Mouse (Mus musculus) heart, postnatal 14 days (tissue): ENCODE measurements around the gene Chn2. TPM values are rescaled to one million over a fixed set of nuclear protein-coding genes. Genes with fewer than 3 reads are reported as not detected.

Experiments
- DNase-seq, 2 experiments: peaks; one replicate each; pipeline ENCODE4 v3.0.0; 2021 to 2022
- intact Hi-C: fragments of 180-260 bp; cut with DNase I; formaldehyde crosslinking; loops from one replicate; pipeline ENCODE4 v1.15.1; 2025
- total RNA-seq, 2 experiments: library from RNA; stranded (reverse); gene quantifications; 2 replicates each; pipeline ENCODE4 v1.2.3; 2021

Chn2 gene
- total RNA-seq, 2 experiments from 2014 or later = 3.7 to 4.3 TPM

- DNase-seq = no peak
- intact Hi-C loops = no loop called here
These were observed 180.8 kb downstream of the Chn2 start for GRCm38 (mm10) chr6:54220124-54220523.

DNA sequence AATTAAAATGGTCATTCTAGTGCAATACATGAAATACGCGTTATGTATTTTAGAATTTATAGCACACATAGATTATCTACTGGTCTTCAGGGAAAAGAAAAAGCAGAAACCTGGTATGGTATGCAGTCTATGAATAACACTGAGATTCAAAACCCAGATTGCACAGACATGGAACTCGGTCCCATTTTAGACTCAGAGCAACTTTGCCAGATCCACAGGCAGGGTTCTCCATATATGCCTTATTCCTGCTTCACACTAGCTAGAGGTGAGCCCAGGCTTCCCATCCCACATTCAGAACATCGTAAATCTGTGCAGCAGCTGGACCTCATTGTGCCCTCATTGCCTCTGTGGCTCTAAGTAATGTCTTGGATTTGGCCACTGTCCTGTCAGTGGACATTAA, 184.2 kb downstream of the Chn2 start:
- DNase-seq = no peak
- intact Hi-C loops = no loop called here

- DNase-seq = no peak
- intact Hi-C loops = no loop called here
These were observed 185.0 kb downstream of the Chn2 start for GRCm38 (mm10) chr6:54224325-54224724.

- intact Hi-C loops = loop anchor here (5.0 kb wide), 3 partner anchors 268 to 443 kb away; no protein-coding TSS in a partner anchor
- no peak for DNase-seq
These were observed 186.0 kb downstream of the Chn2 start for GRCm38 (mm10) chr6:54225327-54225726.

DNA sequence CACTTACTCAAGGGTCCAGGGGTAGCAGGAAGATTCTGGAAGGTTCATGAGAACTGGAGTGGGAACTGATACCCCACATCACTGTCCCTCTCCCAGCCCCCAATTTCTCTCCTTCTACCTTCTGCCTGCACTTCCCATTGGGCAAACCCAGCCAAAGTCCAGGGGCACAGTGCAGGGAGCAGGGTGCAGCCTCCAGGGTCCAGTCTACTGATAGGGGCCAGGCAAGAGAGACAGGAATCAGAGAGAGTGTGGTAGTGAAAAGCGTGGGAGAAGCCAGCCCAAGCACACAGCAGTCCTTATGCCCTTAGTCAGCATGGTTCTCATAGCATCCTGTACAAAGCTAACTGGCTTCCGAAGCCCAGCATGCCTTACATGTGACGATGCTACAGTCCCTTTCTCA, 187.7 kb downstream of the Chn2 start:
- intact Hi-C loops = loop anchor here (5.0 kb wide), 3 partner anchors 270 to 445 kb away; no protein-coding TSS in a partner anchor
- no peak for DNase-seq

GRCm38 (mm10) chr6:54228421-54228820, 189.1 kb downstream of the Chn2 start:
- intact Hi-C loops = loop anchor here (1.0 to 5.0 kb wide), 4 partner anchors 194 to 446 kb away; no protein-coding TSS in a partner anchor
- DNase-seq = no peak

DNA sequence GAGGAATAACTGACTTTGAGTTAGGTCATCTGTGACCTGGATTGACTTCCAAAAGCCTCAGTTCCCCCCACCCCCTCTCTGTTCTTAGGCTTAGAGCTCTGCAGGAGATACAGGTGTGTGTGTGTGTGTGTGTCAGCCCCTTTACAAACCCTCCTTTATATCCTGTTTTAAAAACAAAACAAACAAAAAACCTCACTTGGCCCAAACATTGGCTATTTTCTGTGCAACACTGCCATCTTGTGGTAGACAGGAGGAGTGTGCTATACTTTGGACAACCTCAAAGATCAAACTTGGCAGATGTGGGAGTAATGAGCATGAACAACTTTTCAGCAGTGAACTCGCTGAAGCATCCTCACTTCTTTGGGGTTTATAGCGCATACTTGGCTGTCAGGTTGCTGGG, 189.5 kb downstream of the Chn2 start:
- DNase-seq = peak; percentile 52 to 65
- intact Hi-C loops = loop anchor here (1.0 to 5.0 kb wide), 4 partner anchors 195 to 447 kb away; no protein-coding TSS in a partner anchor

- DNase-seq = no peak
- intact Hi-C loops = no loop called here
These were observed 192.6 kb downstream of the Chn2 start for GRCm38 (mm10) chr6:54231769-54232558.

DNA sequence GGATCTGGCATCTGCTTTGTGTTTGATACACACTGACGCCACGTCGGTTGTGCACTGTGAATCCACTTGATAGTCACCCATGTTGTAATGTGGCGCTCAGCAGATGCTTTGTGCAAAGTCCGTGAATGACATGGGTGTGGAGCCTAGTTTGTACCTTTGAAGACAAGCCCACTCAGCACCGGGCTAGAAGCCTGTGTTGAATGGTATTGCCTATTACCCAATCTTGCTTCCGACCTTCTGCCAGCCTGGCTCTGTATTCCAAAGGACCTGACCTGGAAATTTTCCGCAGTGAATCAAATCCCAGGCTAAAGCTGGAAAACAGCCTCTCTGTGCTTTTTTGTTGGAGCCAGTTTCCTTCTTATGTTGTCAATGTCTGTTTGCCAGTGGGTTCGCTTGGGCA, 197.1 kb downstream of the Chn2 start:
- no peak for DNase-seq
- intact Hi-C loops = no loop called here

DNA sequence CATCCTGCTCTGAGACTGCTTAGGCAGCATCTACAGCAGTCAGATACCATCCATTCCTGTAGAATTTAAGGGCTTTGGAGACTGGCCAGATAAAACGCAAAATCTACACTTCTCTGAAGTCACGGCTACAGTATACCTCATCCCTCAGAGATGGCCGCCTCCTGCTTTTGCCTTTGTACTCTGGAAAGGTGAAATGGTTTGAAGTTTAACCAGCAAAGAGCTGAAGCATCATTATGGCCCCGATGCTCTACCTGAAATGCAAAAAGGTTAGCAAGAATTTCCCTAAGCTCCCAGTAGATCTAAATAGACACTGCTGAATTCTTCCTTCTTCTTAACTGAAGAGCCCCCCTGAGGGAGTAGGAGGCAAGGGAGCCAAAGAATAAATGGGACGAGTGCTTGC, 202.4 kb downstream of the Chn2 start:
- no peak for DNase-seq
- intact Hi-C loops = no loop called here

GRCm38 (mm10) chr6:54242286-54242685, 202.9 kb downstream of the Chn2 start:
- intact Hi-C loops = no loop called here
- DNase-seq = no peak

- intact Hi-C loops = no loop called here
- DNase-seq = no peak
These were observed 209.2 kb downstream of the Chn2 start for GRCm38 (mm10) chr6:54248354-54249252.

DNA sequence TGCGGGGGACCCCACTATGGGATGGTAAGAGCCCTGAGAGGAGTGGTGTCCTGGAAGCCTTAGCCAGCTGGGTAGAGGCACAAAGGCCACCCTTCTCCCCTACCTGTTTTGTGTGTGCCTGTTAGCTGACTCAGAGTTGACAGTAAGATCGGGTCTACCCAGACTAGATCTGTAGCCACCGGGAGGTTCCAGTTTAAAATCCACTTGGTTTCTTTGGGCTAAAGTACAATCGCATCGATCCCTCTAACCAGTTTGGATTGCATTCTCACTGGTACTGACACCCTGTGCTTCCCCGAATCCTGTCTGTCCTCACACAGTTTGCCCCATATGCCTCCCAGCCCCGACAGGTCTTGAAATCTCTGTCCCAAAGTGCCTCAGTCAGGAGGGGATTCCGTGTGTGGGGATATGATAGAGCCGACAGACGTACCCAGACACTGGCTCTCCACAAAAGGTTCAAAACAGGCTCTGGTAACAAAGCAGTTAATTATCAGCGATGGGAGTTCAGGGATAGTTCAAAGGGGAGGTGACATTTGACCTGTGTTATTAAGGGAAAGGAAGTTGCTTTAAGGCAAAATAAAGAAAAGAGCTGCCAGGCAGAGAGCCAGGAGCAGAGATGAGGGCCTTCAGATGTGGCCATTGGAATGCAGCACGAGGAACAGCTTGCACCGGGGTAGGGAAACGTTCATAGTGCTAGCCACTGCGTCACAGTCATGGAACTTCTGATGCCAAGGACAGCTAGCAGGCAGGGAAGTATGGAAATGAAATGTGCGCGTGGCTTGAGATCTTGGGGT, 212.2 kb downstream of the Chn2 start:
- DNase-seq = no peak
- intact Hi-C loops = no loop called here

DNA sequence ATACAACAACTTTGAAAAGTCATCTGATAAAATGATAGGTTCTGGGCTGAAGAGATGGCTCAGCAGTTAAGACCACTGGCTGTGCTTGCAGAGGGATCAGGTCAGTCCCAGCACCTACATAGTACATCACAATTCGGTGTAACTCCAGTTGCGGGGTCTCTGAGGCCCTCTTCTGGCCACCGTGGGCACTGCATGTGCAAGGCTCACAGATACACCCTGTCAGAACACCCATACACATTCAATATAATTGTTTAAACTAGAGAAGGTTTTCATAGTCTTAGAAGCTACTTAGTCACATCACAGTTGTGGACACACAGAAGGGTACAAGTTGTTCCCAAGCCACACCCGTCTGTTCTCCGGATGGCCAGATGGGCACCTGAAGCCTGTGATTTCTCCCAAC, 213.9 kb downstream of the Chn2 start:
- intact Hi-C loops = no loop called here
- DNase-seq = peak in 1 of 2 experiments; percentile 37

- DNase-seq = no peak
- intact Hi-C loops = no loop called here
These were observed 214.5 kb downstream of the Chn2 start for GRCm38 (mm10) chr6:54253881-54254280.

DNA sequence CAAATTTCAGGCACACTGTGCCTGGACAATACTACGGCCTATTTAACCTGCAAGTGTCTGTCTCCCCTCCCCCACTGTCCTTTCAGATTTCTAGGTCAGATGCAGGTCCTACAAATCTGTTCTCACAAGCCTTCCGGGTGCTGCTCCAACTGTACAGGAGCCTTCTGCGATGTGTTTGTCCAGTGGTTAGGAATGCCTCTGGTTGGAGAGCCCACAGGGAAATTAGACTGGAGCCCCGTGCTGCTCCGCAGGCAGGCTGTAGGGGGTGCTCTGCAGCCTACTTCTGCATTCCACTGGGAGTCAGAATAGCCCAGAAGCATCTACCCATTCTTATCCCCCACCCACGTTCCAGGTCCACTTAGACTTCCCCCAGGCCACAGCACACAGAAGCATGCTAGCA, 215.4 kb downstream of the Chn2 start:
- intact Hi-C loops = loop anchor here (5.0 kb wide), 1 partner anchor 113 kb away; no protein-coding TSS in a partner anchor
- no peak for DNase-seq

GRCm38 (mm10) chr6:54255321-54255720, 216.0 kb downstream of the Chn2 start:
- intact Hi-C loops = loop anchor here (5.0 kb wide), 1 partner anchor 112 kb away; no protein-coding TSS in a partner anchor
- DNase-seq = no peak

GRCm38 (mm10) chr6:54256397-54256796, 217.0 kb downstream of the Chn2 start:
- intact Hi-C loops = loop anchor here (5.0 kb wide), 1 partner anchor 111 kb away; no protein-coding TSS in a partner anchor

GRCm38 (mm10) chr6:54257552-54257951, 218.2 kb downstream of the Chn2 start:
- DNase-seq = no peak
- intact Hi-C loops = loop anchor here (5.0 kb wide), 1 partner anchor 110 kb away; no protein-coding TSS in a partner anchor

More at GRCm38 (mm10) chr6:54256397-54256796, 217.0 kb downstream of the Chn2 start:
- no peak for DNase-seq

GRCm38 (mm10) chr6:54258462-54258861, 219.1 kb downstream of the Chn2 start:
- DNase-seq = no peak
- intact Hi-C loops = loop anchor here (5.0 kb wide), 1 partner anchor 109 kb away; no protein-coding TSS in a partner anchor
